Mouse (Mus musculus) kidney, adult 8-10 months (tissue): Measurements from ENCODE around the gene Slit3.

ENCODE experiments used
- DNase-seq, 2 experiments: peaks; one replicate each; pipeline ENCODE4 v3.0.0; 2022

The Slit3 gene

GRCm38 (mm10) chr11:35315449-35316028, 194.5 kb downstream of the Slit3 start:
- DNase-seq: no peak

GRCm38 (mm10) chr11:35317221-35317620, 196.2 kb downstream of the Slit3 start:
- no peak for DNase-seq

- no peak for DNase-seq
Measured at GRCm38 (mm10) chr11:35317775-35318432, 196.9 kb downstream of the Slit3 start.

- no peak for DNase-seq
Measured at GRCm38 (mm10) chr11:35318433-35319020, 197.5 kb downstream of the Slit3 start.

DNA sequence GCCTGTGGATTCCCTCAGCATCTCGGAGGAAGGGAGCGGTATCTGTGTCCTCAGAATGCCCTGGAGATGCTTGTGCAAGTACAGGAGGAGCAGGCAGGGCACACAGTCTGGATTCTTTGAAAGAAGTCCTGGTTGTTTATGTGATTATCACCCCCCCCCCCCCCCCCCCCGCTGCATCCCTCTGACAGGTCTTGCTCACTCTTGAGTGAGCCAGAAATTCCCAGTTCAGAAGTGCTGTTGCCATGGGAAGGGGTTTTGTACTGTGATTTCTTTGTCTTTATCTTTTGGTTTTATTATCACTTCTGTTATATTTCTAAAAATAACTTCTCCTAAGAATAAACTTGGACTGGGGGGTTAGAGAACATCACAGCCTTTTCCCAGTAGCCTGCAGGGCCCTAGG, 199.5 kb downstream of the Slit3 start:
- DNase-seq: no peak

GRCm38 (mm10) chr11:35324397-35324796, 203.4 kb downstream of the Slit3 start:
- no peak for DNase-seq

GRCm38 (mm10) chr11:35325131-35325995, 204.3 kb downstream of the Slit3 start:
- DNase-seq: no peak

DNA sequence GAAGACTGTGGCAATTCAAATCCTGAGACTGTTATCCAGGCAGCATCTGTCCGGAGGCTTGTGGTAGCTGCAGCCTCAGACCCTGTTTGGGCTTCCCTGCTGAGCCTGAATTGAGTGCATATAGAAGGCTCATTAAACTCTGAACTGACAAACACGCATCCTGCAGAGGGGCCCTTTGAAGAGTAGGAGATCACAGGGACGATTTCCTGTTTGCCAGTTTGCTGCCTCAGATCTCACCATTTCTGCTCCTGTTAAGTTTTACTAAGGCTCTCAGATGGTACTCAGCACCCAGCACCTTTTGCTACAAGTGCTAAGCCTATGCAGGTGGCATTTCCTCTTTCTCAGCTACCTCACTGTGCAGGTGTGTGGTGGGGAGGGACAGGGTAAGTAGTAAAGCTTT, 205.3 kb downstream of the Slit3 start:
- no peak for DNase-seq

- DNase-seq: no peak
Measured at GRCm38 (mm10) chr11:35327899-35328298, 206.9 kb downstream of the Slit3 start.

GRCm38 (mm10) chr11:35331476-35331875, 210.5 kb downstream of the Slit3 start:
- DNase-seq: no peak

GRCm38 (mm10) chr11:35336558-35336957, 215.5 kb downstream of the Slit3 start:
- DNase-seq: no peak

DNA sequence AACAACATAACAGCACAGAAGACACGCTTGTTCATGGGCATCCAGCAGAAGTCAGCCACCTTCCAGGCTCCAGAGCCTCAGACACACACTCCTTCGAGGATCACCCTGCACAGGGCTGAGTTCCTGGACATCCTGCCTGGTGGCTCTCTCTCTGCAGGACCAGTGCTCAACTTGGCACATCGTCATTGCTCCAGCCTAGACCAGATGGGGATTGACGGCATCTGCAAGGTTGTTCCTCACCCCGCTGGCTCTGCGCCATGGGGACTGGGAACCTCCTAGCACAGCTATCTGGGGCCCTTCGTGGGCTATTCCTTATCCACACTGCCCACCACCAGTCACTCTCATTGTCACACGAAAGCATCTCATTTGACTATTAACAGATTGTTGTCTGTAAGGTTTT, 216.5 kb downstream of the Slit3 start:
- DNase-seq: peak in 1 of 2 experiments; percentile 4

GRCm38 (mm10) chr11:35337927-35338819, 217.1 kb downstream of the Slit3 start:
- DNase-seq: peak; percentile 35

DNA sequence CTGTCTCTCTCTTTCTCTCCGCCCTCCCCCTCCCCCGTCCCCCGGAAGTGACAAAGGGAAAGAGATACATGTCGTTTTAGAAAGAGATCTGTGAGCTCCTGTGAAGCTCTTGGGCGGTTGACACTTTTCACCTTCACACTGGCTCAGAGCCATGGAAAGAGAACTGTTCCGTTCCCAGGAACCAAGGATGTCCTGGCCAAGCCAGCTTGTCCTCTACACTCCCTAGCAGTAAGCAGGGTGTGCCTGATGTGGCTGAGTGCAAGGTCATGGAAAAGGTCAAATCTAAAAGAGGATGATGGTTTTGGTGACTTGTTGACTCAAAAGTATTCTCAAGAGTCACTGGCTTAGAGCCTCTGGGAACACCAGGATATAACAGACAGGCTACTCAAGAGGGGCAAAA, 219.7 kb downstream of the Slit3 start:
- peak in 1 of 2 experiments; percentile 4 for DNase-seq

- DNase-seq: no peak
Measured at GRCm38 (mm10) chr11:35342486-35342885, 221.5 kb downstream of the Slit3 start.

GRCm38 (mm10) chr11:35345696-35346480, 224.9 kb downstream of the Slit3 start:
- DNase-seq: no peak

DNA sequence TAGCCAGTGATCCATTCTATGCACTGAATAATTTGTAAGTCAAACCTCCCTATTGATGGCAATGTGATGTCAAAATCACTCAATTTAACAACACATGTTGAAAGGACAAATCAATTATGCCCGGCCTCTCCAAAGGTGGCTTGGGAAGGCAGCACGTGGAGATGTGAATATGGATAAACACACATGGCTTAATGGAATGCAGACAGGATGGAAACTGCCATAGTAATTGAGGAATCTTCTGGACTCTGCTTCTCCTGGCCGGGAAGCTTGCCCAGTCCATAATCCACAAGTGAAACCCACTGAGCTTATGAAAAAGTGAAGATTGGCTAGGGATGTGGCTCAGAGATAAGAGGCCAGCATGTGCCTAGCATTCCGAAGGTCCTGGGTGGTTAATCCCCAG, 227.1 kb downstream of the Slit3 start:
- no peak for DNase-seq

DNA sequence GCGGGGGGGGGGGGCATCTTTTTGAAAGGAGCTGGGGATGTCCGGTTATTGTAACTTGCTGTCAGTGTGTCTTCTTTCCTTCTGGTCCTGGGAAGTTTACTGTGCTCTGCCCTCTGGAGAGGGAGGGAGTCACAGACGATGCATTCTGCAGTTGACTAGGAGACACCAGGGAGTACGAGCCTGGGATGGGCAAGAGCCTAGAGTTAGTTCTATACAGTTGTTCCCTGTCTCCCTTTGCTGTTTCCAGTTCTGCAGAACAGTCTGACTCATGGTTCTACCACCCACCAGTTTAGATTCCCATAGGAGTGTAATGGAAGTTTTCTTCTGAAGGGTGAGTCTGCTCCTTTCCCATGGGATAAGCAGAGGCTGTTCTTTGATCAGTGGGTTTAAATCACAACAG, 229.9 kb downstream of the Slit3 start:
- no peak for DNase-seq

DNA sequence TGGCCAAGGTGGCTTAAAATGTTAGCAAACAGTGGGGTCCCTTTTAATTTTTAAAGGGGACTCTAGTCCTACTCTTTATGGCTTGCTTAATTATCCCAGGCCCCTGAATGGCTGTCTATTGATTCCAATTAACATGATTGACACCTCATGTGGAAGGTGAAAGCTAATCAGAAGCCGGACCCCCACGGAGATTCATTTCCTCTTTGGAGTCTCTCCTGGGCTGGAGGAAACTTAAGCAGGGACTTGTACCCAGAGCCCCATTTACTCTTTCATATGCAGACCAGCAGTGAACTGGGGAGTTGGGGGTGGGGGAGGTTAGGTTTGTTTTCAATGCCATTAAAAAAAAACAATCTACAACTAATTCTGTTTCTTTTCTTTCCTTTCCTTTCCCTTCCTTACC, 230.4 kb downstream of the Slit3 start:
- DNase-seq: no peak

DNA sequence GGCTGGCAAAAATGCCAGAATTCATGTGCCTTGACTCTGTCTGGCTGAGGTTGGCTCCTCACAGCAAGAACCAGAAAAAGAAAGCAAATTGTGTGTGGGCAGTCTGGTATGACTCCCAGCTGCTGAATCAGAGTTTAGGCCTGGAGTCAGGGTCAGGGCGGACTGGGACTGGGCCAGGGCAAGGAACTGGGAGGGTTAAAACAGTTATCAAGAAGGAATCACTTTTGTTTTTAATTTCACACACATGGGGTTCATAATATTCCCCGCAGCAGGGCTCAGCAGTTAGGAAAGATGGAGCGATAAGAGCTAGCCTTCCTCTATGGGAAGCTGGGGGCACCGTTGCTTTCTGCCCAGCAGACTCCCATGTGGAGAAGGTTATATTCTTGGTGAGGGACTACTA, 234.8 kb downstream of the Slit3 start:
- DNase-seq: no peak

DNA sequence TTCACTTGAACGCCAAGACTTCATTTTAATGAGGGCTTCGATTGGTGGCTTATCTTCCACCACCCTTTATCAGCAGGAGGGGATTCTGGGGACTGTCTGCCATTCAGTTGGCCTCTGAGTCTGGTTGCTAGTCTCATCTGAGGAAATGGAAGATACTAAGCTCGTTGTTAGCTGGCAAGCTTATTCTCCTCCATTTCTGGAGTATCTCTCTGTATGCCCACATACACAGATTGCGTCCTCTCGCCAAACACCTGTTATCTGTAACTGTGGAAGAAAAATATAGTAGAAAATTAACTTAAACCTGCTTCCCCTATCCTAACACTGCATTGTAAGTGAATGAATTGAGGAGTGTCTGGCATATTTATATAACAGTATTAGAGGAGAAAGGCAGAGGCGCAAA, 240.0 kb downstream of the Slit3 start:
- DNase-seq: no peak

DNA sequence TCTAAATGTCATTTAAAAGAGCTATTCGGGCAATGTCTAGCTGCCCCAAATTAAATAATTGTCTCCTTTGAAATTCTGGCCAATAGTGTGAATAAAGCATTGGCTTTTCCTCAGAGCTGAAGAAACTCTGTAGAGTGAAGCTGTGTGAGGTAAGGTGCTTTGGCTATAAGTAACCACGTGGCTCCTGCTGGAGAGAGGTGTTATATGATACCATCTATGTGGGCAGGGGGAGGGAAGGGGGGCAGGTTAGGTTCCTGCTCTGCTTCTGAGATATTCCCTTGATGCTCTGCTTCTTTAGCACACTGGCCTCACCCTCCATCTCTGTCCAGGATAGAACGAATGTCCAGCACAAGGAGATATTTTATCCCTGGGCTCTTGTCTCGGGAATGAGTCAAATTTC, 242.0 kb downstream of the Slit3 start:
- no peak for DNase-seq
